Mouse (Mus musculus): ENCODE measurements around the gene Gale. TPM values are rescaled to one million over a fixed set of nuclear protein-coding genes. Genes with fewer than 3 reads are reported as not detected.
A peak's percentile ranks its signal among the peaks of the same experiment; 100 is the strongest.

Gene Gale
- polyA plus RNA-seq, 1 experiment from 2014 or later, result 49.7 TPM

GRCm38 (mm10) chr4:135981524-135982063 is 18.1 kb downstream of the Gale start:
- H3K9me3 ChIP-seq, result no peaks in the 10 kb centered on the region
- H3K4me3 ChIP-seq, result no peak overlapping the region
- H3K27ac ChIP-seq, result no peak overlapping the region
- no peak for DNase-seq (ENCODE audit: low spot score)
- H3K4me1 ChIP-seq (replicated peaks), result peaks cover 16% of the 10 kb centered on the region
- H3K36me3 ChIP-seq, result peaks cover 82% of the 10 kb centered on the region
- H3K27me3 ChIP-seq (ENCODE audit: insufficient read depth, poor library complexity, severe bottlenecking), result no peaks in the 10 kb centered on the region
- WGBS, result 84% methylated on average over 7 of the region's 7 CpGs

DNA sequence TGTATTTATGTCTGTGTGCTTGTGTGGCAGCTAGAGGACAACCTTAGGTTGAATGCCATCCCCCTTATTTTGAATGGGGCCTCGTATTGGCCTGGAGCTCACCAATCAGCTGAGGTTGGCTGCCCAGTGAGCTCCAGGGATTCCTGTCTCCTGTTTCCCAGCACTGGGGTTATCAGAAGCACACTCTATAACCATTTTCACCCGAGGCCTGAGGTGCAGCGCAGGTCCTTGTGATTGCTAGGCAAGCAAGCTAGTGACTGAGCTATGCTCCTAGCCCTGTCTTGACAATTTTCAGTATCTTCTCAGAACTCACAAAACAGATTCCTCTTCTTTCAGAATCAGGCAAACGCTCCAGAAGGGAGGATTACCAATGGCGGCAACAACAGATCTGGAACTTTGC is 21.0 kb downstream of the Gale start:
- DNase-seq (ENCODE audit: low spot score), result no peak
- H3K4me3 ChIP-seq, result no peak overlapping the region; the same call in 1 of the 2 replicates
- H3K27me3 ChIP-seq (ENCODE audit: insufficient read depth, poor library complexity, severe bottlenecking), result no peaks in the 10 kb centered on the region
- peaks cover 30% of the 10 kb centered on the region for H3K4me1 ChIP-seq (replicated peaks)
- H3K9me3 ChIP-seq, result no peaks in the 10 kb centered on the region
- H3K27ac ChIP-seq, result no peak overlapping the region
- H3K36me3 ChIP-seq, result peaks cover 55% of the 10 kb centered on the region
- 93% methylated on average over 5 of the region's 5 CpGs for WGBS

- Histone ChIP-seq H3K9me3 (no peaks in the 10 kb centered on the region), H3K36me3 (peaks cover 55% of the 10 kb centered on the region), H3K4me1 (replicated peaks) (peaks cover 30% of the 10 kb centered on the region), H3K27ac (no peak overlapping the region), H3K4me3 (no peak overlapping the region), H3K27me3 (ENCODE audit: insufficient read depth, poor library complexity, severe bottlenecking) (no peaks in the 10 kb centered on the region)
- 90% methylated on average over 5 of the region's 5 CpGs for WGBS
- no peak for DNase-seq (ENCODE audit: low spot score)
These were observed 21.7 kb downstream of the Gale start for GRCm38 (mm10) chr4:135985193-135985592.

DNA sequence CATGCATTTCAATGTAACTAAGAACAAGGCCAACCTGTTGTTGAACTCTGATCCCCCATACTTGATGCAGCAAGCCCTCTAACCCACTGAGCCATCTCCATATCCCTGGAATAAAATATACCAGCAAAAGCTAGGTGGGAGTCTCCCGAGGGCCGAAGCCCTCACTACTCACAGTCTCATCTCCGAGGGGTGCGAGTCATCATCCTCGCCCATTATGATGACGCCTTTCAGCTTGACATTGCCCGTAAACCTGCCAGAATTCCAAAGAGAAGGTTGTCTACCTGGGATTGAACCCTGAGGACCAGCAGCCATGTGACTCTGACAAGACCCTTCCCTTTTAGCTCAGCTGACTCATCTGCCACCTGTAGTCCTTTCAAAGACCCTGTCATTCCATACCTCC is 22.2 kb downstream of the Gale start:
- H3K27ac ChIP-seq, result no peak overlapping the region
- 95% methylated on average over 7 of the region's 7 CpGs for WGBS
- peaks cover 30% of the 10 kb centered on the region for H3K4me1 ChIP-seq (replicated peaks)

DNA sequence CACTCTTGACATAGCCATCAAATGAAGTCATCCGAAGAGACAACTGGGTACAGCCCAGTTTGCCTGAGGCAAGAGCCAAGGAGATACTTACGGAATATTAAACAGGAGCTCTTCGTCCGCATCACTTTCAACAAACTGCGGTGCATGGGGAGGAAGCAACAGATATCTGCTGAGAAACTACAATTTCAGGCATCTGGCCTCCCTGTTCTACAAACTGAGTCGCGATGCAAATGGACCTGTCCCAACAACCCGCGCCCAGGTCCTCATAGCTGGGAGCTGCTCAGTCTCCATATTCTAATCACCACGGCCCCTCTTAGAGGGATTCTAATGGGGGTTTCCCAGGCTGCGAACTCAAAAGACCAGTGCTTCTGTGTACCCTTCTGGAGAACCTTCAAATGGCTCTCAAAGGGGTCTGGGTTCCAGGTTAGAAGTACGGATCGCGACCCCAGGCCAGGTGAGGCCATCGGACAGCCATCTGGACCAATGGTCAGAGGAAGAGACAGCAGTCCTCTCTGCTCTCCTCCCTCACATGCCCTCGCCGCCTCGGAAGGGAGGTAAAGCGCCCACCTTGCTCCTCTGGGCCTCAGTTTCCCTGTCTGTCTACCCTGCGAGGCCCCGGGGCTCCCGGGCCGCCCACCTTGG is 22.9 kb downstream of the Gale start:
- H3K27me3 ChIP-seq (ENCODE audit: insufficient read depth, poor library complexity, severe bottlenecking), result no peaks in the 10 kb centered on the region
- H3K9me3 ChIP-seq, result no peaks in the 10 kb centered on the region
- H3K36me3 ChIP-seq, result peaks cover 43% of the 10 kb centered on the region
- WGBS, result 10% methylated on average over 23 of the region's 23 CpGs
- peaks cover 30% of the 10 kb centered on the region for H3K4me1 ChIP-seq (replicated peaks)
- H3K4me3 ChIP-seq, result peak overlapping the region; percentile 95
- no peak for DNase-seq (ENCODE audit: low spot score)
- H3K27ac ChIP-seq, result peak overlapping the region; percentile 95

More for the DNA sequence above, 22.2 kb downstream of the Gale start:
- peaks cover 49% of the 10 kb centered on the region for H3K36me3 ChIP-seq
- no peaks in the 10 kb centered on the region for H3K27me3 ChIP-seq (ENCODE audit: insufficient read depth, poor library complexity, severe bottlenecking)
- no peaks in the 10 kb centered on the region for H3K9me3 ChIP-seq
- peak overlapping the region; percentile 95 for H3K4me3 ChIP-seq
- no peak for DNase-seq (ENCODE audit: low spot score)

- peak within 1 kb of the TSS; percentile 95 for H3K4me3 ChIP-seq
- DNase-seq (ENCODE audit: low spot score), result peak; percentile 94
- peaks cover 30% of the 10 kb centered on the region for H3K4me1 ChIP-seq (replicated peaks)
- no peaks in the 10 kb centered on the region for H3K27me3 ChIP-seq (ENCODE audit: insufficient read depth, poor library complexity, severe bottlenecking)
- under 1% methylated on average over 81 of the region's 81 CpGs for WGBS
- H3K36me3 ChIP-seq, result peaks cover 36% of the 10 kb centered on the region
- H3K27ac ChIP-seq, result peak within 1 kb of the TSS; percentile 95
- H3K9me3 ChIP-seq, result no peaks in the 10 kb centered on the region
These were observed 23.6 kb downstream of the Gale start, which contains the start of gene Pithd1 for GRCm38 (mm10) chr4:135986943-135987710. Gene Pithd1 (minus strand): TSS chr4:135987264.

- 74% methylated on average over 9 of the region's 9 CpGs for WGBS
- H3K4me1 ChIP-seq (replicated peaks), result peaks cover 30% of the 10 kb centered on the region
- no peaks in the 10 kb centered on the region for H3K27me3 ChIP-seq (ENCODE audit: insufficient read depth, poor library complexity, severe bottlenecking)
- H3K9me3 ChIP-seq, result no peaks in the 10 kb centered on the region
- H3K36me3 ChIP-seq, result peaks cover 30% of the 10 kb centered on the region
- DNase-seq (ENCODE audit: low spot score), result no peak
- H3K4me3 ChIP-seq, result peak overlapping the region; percentile 95
- peak overlapping the region; percentile 95 for H3K27ac ChIP-seq
These were observed 24.2 kb downstream of the Gale start for GRCm38 (mm10) chr4:135987714-135988113.

DNA sequence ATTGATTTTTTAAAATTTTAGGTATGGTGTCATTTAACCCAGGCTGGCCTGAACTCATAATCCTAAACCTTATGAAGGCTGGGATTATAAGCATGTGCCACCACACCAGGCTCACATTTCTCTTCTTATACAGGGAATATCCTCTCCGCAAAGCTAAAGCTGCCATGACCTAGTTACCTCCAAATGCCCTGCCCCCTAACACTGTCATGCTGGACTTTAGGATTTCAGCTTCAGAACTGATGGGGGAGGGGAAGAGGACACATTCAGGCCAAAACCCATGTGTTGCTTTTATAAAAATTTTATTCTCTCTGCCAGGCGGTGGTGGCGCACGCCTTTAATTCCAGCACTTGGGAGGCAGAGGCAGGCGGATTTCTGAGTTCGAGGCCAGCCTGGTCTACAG is 30.4 kb downstream of the Gale start:
- H3K27me3 ChIP-seq (ENCODE audit: insufficient read depth, poor library complexity, severe bottlenecking), result no peaks in the 10 kb centered on the region
- H3K4me3 ChIP-seq, result no peak overlapping the region
- 94% methylated on average over 6 of the region's 6 CpGs for WGBS

GRCm38 (mm10) chr4:135995118-135995517 is 31.6 kb downstream of the Gale start:
- no peaks in the 10 kb centered on the region for H3K27me3 ChIP-seq (ENCODE audit: insufficient read depth, poor library complexity, severe bottlenecking)
- H3K27ac ChIP-seq, result no peak overlapping the region
- no peak for DNase-seq (ENCODE audit: low spot score)
- WGBS, result 88% methylated on average over 4 of the region's 4 CpGs
- H3K4me1 ChIP-seq (replicated peaks), result no peaks in the 10 kb centered on the region
- H3K36me3 ChIP-seq, result no peaks in the 10 kb centered on the region
- peaks cover 11% of the 10 kb centered on the region for H3K9me3 ChIP-seq
- H3K4me3 ChIP-seq, result no peak overlapping the region

More for the DNA sequence above, 30.4 kb downstream of the Gale start:
- Histone ChIP-seq H3K9me3 (peaks cover 11% of the 10 kb centered on the region), H3K4me1 (replicated peaks) (no peaks in the 10 kb centered on the region), H3K27ac (no peak overlapping the region), H3K36me3 (no peaks in the 10 kb centered on the region)
- DNase-seq (ENCODE audit: low spot score), result no peak

- H3K4me3 ChIP-seq, result no peak overlapping the region
- H3K36me3 ChIP-seq, result peaks cover 83% of the 10 kb centered on the region
- H3K9me3 ChIP-seq, result no peaks in the 10 kb centered on the region
- DNase-seq (ENCODE audit: low spot score), result no peak
- 91% methylated on average over 5 of the region's 5 CpGs for WGBS
- H3K27ac ChIP-seq, result no peak overlapping the region
- no peaks in the 10 kb centered on the region for H3K4me1 ChIP-seq (replicated peaks)
- H3K27me3 ChIP-seq (ENCODE audit: insufficient read depth, poor library complexity, severe bottlenecking), result no peaks in the 10 kb centered on the region
These were observed 40.7 kb downstream of the Gale start for GRCm38 (mm10) chr4:136004107-136004675.

- no peaks in the 10 kb centered on the region for H3K4me1 ChIP-seq (replicated peaks)
- WGBS, result 93% methylated on average over 2 of the region's 2 CpGs
- no peak overlapping the region for H3K4me3 ChIP-seq
- no peak for DNase-seq (ENCODE audit: low spot score)
- H3K36me3 ChIP-seq, result peaks cover 91% of the 10 kb centered on the region
- no peaks in the 10 kb centered on the region for H3K9me3 ChIP-seq
- no peaks in the 10 kb centered on the region for H3K27me3 ChIP-seq (ENCODE audit: insufficient read depth, poor library complexity, severe bottlenecking)
- H3K27ac ChIP-seq, result no peak overlapping the region
These were observed 41.4 kb downstream of the Gale start for GRCm38 (mm10) chr4:136004921-136005320.

DNA sequence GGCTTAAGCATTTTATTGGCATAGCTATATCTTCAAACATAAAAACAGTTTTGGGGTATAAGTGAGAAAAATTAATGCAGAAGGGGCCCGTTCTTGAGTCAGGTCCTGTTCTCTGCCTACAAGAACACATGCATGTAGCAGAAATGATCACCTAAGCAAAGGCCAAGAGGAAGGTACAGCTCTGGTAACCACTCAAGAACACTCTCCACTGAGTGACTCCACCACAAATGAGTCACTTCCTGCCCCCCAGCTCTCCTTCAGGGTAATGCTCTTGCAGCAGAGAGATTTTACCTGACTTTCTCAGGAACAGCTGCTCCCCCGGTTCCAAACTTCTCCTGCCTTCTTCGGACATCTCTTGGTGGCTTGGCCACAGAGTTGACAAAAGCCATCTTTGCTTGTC is 43.3 kb downstream of the Gale start:
- Histone ChIP-seq H3K27ac (no peak overlapping the region), H3K4me3 (no peak overlapping the region), H3K9me3 (no peaks in the 10 kb centered on the region), H3K36me3 (peaks cover 99% of the 10 kb centered on the region), H3K4me1 (replicated peaks) (no peaks in the 10 kb centered on the region), H3K27me3 (ENCODE audit: insufficient read depth, poor library complexity, severe bottlenecking) (no peaks in the 10 kb centered on the region)
- WGBS, result 94% methylated on average over 3 of the region's 3 CpGs
- DNase-seq (ENCODE audit: low spot score), result no peak
